Mouse (Mus musculus) olfactory bulb, adult 2 months (tissue): Measurements from ENCODE around the gene Tspan18.

Source experiments
- CTCF ChIP-seq: fragments of 200-500 bp; IDR thresholded peaks from 2 replicates; pipeline ENCODE4 v1.5.1; 2012; ENCODE audit warnings: low read depth, mild to moderate bottlenecking, low read length, moderate library complexity; ENCODE audit not compliant: insufficient read depth
- POLR2A ChIP-seq: fragments of 200-500 bp; IDR thresholded peaks from 2 replicates; pipeline ENCODE4 v1.6.1; 2012; ENCODE audit warnings: mild to moderate bottlenecking, low read depth, low read length, moderate library complexity; ENCODE audit not compliant: insufficient read depth

GRCm38 (mm10) chr2:93306898-93307297 lies 27.4 kb downstream of the Tspan18 start:
- TF ChIP-seq CTCF = no peak
- TF ChIP-seq POLR2A = no peak
